Mouse (Mus musculus) heart, embryonic 11.5 days (tissue): ENCODE measurements around the gene Prickle4. TPM values are rescaled to one million over a fixed set of nuclear protein-coding genes. Genes with fewer than 3 reads are reported as not detected.

ENCODE experiments used
- ATAC-seq: fragments of 200-750 bp; cut with Nextera tagmentation; replicated peaks from 2 replicates; pipeline ENCODE4 v1.8.0; 2017; ENCODE audit warnings: moderate library complexity; ENCODE audit not compliant: insufficient number of reproducible peaks, low FRiP score, low TSS enrichment
- H3K27ac ChIP-seq: fragments of 300-500 bp; sonication (generic); 2 replicates; pipeline ENCODE4 v1.5.1; 2014; ENCODE audit warnings: mild to moderate bottlenecking, low read depth, low read length
- H3K27me3 ChIP-seq: fragments of 300-500 bp; sonication (generic); 2 replicates; pipeline ENCODE4 v1.6.1; 2014; ENCODE audit warnings: mild to moderate bottlenecking, low read length, mixed read lengths; ENCODE audit not compliant: control insufficient read depth, insufficient read depth
- H3K36me3 ChIP-seq: fragments of 300-500 bp; sonication (generic); 2 replicates; pipeline ENCODE4 v1.6.1; 2014; ENCODE audit warnings: mild to moderate bottlenecking, low read length, moderate library complexity, mixed read lengths; ENCODE audit not compliant: control insufficient read depth, insufficient read depth
- H3K4me1 ChIP-seq: fragments of 300-500 bp; sonication (generic); 2 replicates; pipeline ENCODE4 v1.6.1; 2014; ENCODE audit warnings: low read length; ENCODE audit not compliant: control insufficient read depth, insufficient read depth
- H3K4me2 ChIP-seq: fragments of 300-500 bp; sonication (generic); 2 replicates; pipeline ENCODE4 v1.6.1; 2014; ENCODE audit warnings: mild to moderate bottlenecking, moderate library complexity
- H3K4me3 ChIP-seq: fragments of 300-500 bp; sonication (generic); 2 replicates; pipeline ENCODE4 v1.5.1; 2014; ENCODE audit warnings: low read depth, low read length
- H3K9ac ChIP-seq: fragments of 300-500 bp; sonication (generic); 2 replicates; pipeline ENCODE4 v1.6.1; 2014; ENCODE audit warnings: mild to moderate bottlenecking, low read depth, low read length, moderate library complexity
- H3K9me3 ChIP-seq: fragments of 300-500 bp; sonication (generic); replicated peaks from 2 replicates; pipeline ENCODE4 v1.6.1; 2016; ENCODE audit warnings: low read length; ENCODE audit not compliant: control insufficient read depth
- WGBS: fragments of 180-500 bp; shearing (Covaris S2); extraction: QIAGEN DNeasy Blood & Tissue Kit; methylation state at CpG from one replicate; pipeline ENCODE4 v1.1.7; 2014; ENCODE audit not compliant: insufficient replicate concordance; 5-methylcytosine and 5-hydroxymethylcytosine counted together
- polyA plus RNA-seq: library from polyadenylated mRNA; unstranded; fragments of >200 nt; fragmentation: Nextera tagmentation; extraction: Ambion mirVana; gene quantifications from 2 replicates; pipeline ENCODE4 v1.2.1, GENCODE M21; 2014

Gene Prickle4
- polyA plus RNA-seq, 1 experiment from 2014 or later = 0.39 TPM

- H3K4me1 ChIP-seq = peaks cover 27% of the 10 kb centered on the region
- peak within 1 kb of the TSS; percentile 99 for H3K4me2 ChIP-seq
- no peaks in the 10 kb centered on the region for H3K36me3 ChIP-seq
- H3K4me3 ChIP-seq = peak within 1 kb of the TSS; percentile 87
- peak; percentile 61 for ATAC-seq
- no peaks in the 10 kb centered on the region for H3K27me3 ChIP-seq
- under 1% methylated on average over 44 of the region's 47 CpGs for WGBS
- H3K27ac ChIP-seq = peak within 1 kb of the TSS; percentile 88
- H3K9ac ChIP-seq = peak within 1 kb of the TSS; percentile 87
- no peaks in the 10 kb centered on the region for H3K9me3 ChIP-seq
Observed at GRCm38 (mm10) chr17:47736856-47737255, 42.3 kb upstream of the Prickle4 start, which contains the start of gene Tfeb. Tfeb (plus strand) TSS chr17:47737030.

GRCm38 (mm10) chr17:47735553-47736100 lies 41.1 kb upstream of the Prickle4 start:
- Histone ChIP-seq H3K36me3 (no peaks in the 10 kb centered on the region), H3K4me2 (no peak overlapping the region), H3K4me3 (no peak overlapping the region), H3K27ac (no peak overlapping the region), H3K4me1 (peaks cover 19% of the 10 kb centered on the region), H3K9ac (no peak overlapping the region), H3K27me3 (no peaks in the 10 kb centered on the region), H3K9me3 (no peaks in the 10 kb centered on the region)
- no peak for ATAC-seq
- 69% methylated on average over 14 of the region's 14 CpGs for WGBS

GRCm38 (mm10) chr17:47730633-47731575 lies 36.4 kb upstream of the Prickle4 start:
- 57% methylated on average over 24 of the region's 24 CpGs for WGBS
- H3K4me3 ChIP-seq = no peak overlapping the region
- 0 out of 2 replicates have a peak, but pooled peaks cover 3% of the 10 kb centered on the region for H3K27me3 ChIP-seq
- no peak overlapping the region for H3K4me2 ChIP-seq
- no peaks in the 10 kb centered on the region for H3K9me3 ChIP-seq
- no peaks in the 10 kb centered on the region for H3K36me3 ChIP-seq
- no peak for ATAC-seq
- no peaks in the 10 kb centered on the region for H3K4me1 ChIP-seq
- H3K9ac ChIP-seq = no peak overlapping the region
- no peak overlapping the region for H3K27ac ChIP-seq

GRCm38 (mm10) chr17:47726566-47726965 lies 32.0 kb upstream of the Prickle4 start, which contains the start of gene Pgc:
Pgc (plus strand) TSS chr17:47726842.
- no peaks in the 10 kb centered on the region for H3K36me3 ChIP-seq
- no peak within 1 kb of the TSS for H3K9ac ChIP-seq
- no peaks in the 10 kb centered on the region for H3K4me1 ChIP-seq
- WGBS = 65% methylated on average over 11 of the region's 11 CpGs
- H3K27me3 ChIP-seq = 0 out of 2 replicates have a peak, but pooled peaks cover 3% of the 10 kb centered on the region
- H3K4me2 ChIP-seq = no peak within 1 kb of the TSS
- ATAC-seq = no peak
- no peaks in the 10 kb centered on the region for H3K9me3 ChIP-seq
- no peak within 1 kb of the TSS for H3K4me3 ChIP-seq
- no peak within 1 kb of the TSS for H3K27ac ChIP-seq

- Histone ChIP-seq H3K27me3 (0 out of 2 replicates have a peak, but pooled peaks cover 1% of the 10 kb centered on the region), H3K4me2 (no peak overlapping the region), H3K36me3 (no peaks in the 10 kb centered on the region), H3K27ac (no peak overlapping the region), H3K4me1 (0 out of 2 replicates have a peak, but pooled peaks cover 2% of the 10 kb centered on the region), H3K9me3 (no peaks in the 10 kb centered on the region), H3K9ac (no peak overlapping the region), H3K4me3 (no peak overlapping the region)
- 37% methylated on average over 4 of the region's 4 CpGs for WGBS
- ATAC-seq = no peak
Observed at GRCm38 (mm10) chr17:47721183-47721582, 26.6 kb upstream of the Prickle4 start.

GRCm38 (mm10) chr17:47715037-47715436 lies 20.5 kb upstream of the Prickle4 start:
- Histone ChIP-seq H3K9ac (no peak overlapping the region), H3K4me3 (no peak overlapping the region), H3K27me3 (no peaks in the 10 kb centered on the region), H3K9me3 (no peaks in the 10 kb centered on the region), H3K36me3 (no peaks in the 10 kb centered on the region), H3K4me2 (no peak overlapping the region), H3K4me1 (peaks cover 6% of the 10 kb centered on the region), H3K27ac (no peak overlapping the region)
- WGBS = 57% methylated on average over 3 of the region's 3 CpGs
- no peak for ATAC-seq

GRCm38 (mm10) chr17:47712889-47713571 lies 18.5 kb upstream of the Prickle4 start:
- no peaks in the 10 kb centered on the region for H3K36me3 ChIP-seq
- peaks cover 6% of the 10 kb centered on the region for H3K4me1 ChIP-seq
- H3K4me2 ChIP-seq = no peak overlapping the region
- H3K9me3 ChIP-seq = no peaks in the 10 kb centered on the region
- no peak overlapping the region for H3K4me3 ChIP-seq
- no peak for ATAC-seq
- 48% methylated on average over 15 of the region's 22 CpGs for WGBS
- no peak overlapping the region for H3K27ac ChIP-seq
- H3K9ac ChIP-seq = no peak overlapping the region
- 0 out of 2 replicates have a peak, but pooled peaks cover 2% of the 10 kb centered on the region for H3K27me3 ChIP-seq

GRCm38 (mm10) chr17:47711883-47712282 lies 17.3 kb upstream of the Prickle4 start:
- no peak overlapping the region for H3K4me3 ChIP-seq
- H3K36me3 ChIP-seq = no peaks in the 10 kb centered on the region
- ATAC-seq = no peak
- H3K27ac ChIP-seq = no peak overlapping the region
- H3K9me3 ChIP-seq = no peaks in the 10 kb centered on the region
- no peak overlapping the region for H3K4me2 ChIP-seq
- peaks cover 6% of the 10 kb centered on the region for H3K4me1 ChIP-seq
- 0 out of 2 replicates have a peak, but pooled peaks cover 2% of the 10 kb centered on the region for H3K27me3 ChIP-seq
- 14% methylated on average over 6 of the region's 6 CpGs for WGBS
- no peak overlapping the region; the same call in 1 of the 2 replicates for H3K9ac ChIP-seq
